Mouse (Mus musculus) ES-E14 (cell line): ENCODE data around the gene Ptp4a2. TPM values are rescaled to one million over a fixed set of nuclear protein-coding genes. Genes with fewer than 3 reads are reported as not detected.

Source experiments
- DNase-seq: peaks from one replicate; pipeline ENCODE4 v3.0.0-alpha.2; 2013; ENCODE audit warnings: low read depth, low spot score
- H3K27ac ChIP-seq: 2 replicates; pipeline ENCODE4 v1.5.1; 2012; ENCODE audit warnings: low read depth, mild to moderate bottlenecking, low read length, moderate library complexity, mixed read lengths; ENCODE audit not compliant: poor library complexity, insufficient read depth, severe bottlenecking
- H3K36me3 ChIP-seq: 2 replicates; pipeline ENCODE4 v1.6.1; 2012; ENCODE audit warnings: mild to moderate bottlenecking, low read length, moderate library complexity, mixed read lengths; ENCODE audit not compliant: control insufficient read depth, poor library complexity, insufficient read depth, severe bottlenecking
- H3K4me1 ChIP-seq, 2 experiments: fragments of 150-350 bp in 1 of 2; sonication (generic) in 1 of 2; 2 replicates each; pipeline ENCODE4 v1.6.1; 2012; ENCODE audit warnings: low read length in 2 of 2, mild to moderate bottlenecking in 1 of 2, mixed read lengths in 1 of 2; ENCODE audit not compliant: control insufficient read depth in 2 of 2, insufficient read depth in 2 of 2, poor library complexity in 1 of 2
- H3K4me3 ChIP-seq, 2 experiments: fragments of 150-350 bp in 1 of 2; sonication (generic) in 1 of 2; 2 replicates each; pipeline ENCODE4 v1.5.1; 2012; ENCODE audit warnings: low read length in 2 of 2, low read depth in 1 of 2, mild to moderate bottlenecking in 1 of 2, mixed read lengths in 1 of 2; ENCODE audit not compliant: insufficient read depth in 1 of 2, poor library complexity in 1 of 2, severe bottlenecking in 1 of 2
- H3K9ac ChIP-seq: 2 replicates; pipeline ENCODE4 v1.6.1; 2012; ENCODE audit warnings: low read depth, mild to moderate bottlenecking, low read length, mixed read lengths; ENCODE audit not compliant: poor library complexity, insufficient read depth, severe bottlenecking
- H3K9me3 ChIP-seq: fragments of 150-350 bp; sonication (generic); 2 replicates; pipeline ENCODE4 v1.6.1; 2012; ENCODE audit warnings: low read depth, mild to moderate bottlenecking, low read length; ENCODE audit not compliant: control insufficient read depth, insufficient read depth
- CHD2 ChIP-seq: IDR thresholded peaks from 2 replicates; pipeline ENCODE4 v1.6.1; 2014; ENCODE audit warnings: mild to moderate bottlenecking, low read depth, low read length, inconsistent platforms
- HCFC1 ChIP-seq: IDR thresholded peaks from 2 replicates; pipeline ENCODE4 v1.6.1; 2012; ENCODE audit warnings: low read length, inconsistent platforms, borderline replicate concordance; ENCODE audit not compliant: insufficient read depth
- MAFK ChIP-seq: IDR thresholded peaks from 2 replicates; pipeline ENCODE4 v1.6.1; 2014; ENCODE audit warnings: mild to moderate bottlenecking, low read depth, low read length, inconsistent platforms; ENCODE audit not compliant: insufficient read depth
- ZC3H11A ChIP-seq: IDR thresholded peaks from 2 replicates; pipeline ENCODE4 v1.6.1; 2012; ENCODE audit warnings: low read depth, mild to moderate bottlenecking, inconsistent platforms, low read length, borderline replicate concordance
- ZNF384 ChIP-seq: IDR thresholded peaks from 2 replicates; pipeline ENCODE4 v1.6.1; 2012; ENCODE audit warnings: low read depth, low read length, inconsistent platforms
- in situ Hi-C, 2 experiments: fragments of 600-800 bp; cut with MboI; formaldehyde crosslinking; loops; one replicate each; pipeline ENCODE4 v1.15.1; 2025; ENCODE audit warnings: low sequenced_read_pairs in 2 of 2, inconsistent platforms in 1 of 2; ENCODE audit not compliant: unreplicated experiment in 2 of 2
- total RNA-seq: library from RNA; depleted of rRNA; stranded (reverse); fragments of 300-350 nt; gene quantifications from 2 replicates; pipeline ENCODE4 v1.2.3, GENCODE M21; 2012

Ptp4a2 gene
- total RNA-seq, 1 experiment = 104 TPM

DNA sequence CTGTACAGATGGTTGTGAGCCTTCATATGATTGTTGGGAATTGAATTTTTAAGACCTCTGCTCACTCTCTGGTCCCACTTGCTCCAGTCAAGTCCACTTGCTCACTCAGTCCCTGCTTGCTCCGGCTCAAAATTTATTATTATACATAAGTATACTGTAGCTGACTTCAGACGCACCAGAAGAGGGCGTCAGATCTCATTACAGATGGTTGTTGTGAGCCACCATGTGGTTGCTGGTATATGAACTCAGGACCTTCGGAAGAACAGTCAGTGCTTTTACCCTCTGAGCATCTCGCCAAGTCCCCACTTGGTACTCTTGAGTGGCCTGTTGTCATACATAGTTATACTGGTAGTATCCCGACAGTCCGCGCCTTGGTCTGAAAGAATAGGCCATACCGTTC lies 35.8 kb downstream of the Ptp4a2 start:
- Histone ChIP-seq H3K27ac (no peak overlapping the region), H3K4me1 (no peaks in the 10 kb centered on the region), H3K9ac (no peak overlapping the region), H3K4me3 (no peak overlapping the region), H3K9me3 (no peaks in the 10 kb centered on the region), H3K36me3 (peaks cover 36% of the 10 kb centered on the region)
- in situ Hi-C loops = no loop called here
- no peak for DNase-seq
- no peak for TF ChIP-seq CHD2
- no peak for TF ChIP-seq ZC3H11A

DNA sequence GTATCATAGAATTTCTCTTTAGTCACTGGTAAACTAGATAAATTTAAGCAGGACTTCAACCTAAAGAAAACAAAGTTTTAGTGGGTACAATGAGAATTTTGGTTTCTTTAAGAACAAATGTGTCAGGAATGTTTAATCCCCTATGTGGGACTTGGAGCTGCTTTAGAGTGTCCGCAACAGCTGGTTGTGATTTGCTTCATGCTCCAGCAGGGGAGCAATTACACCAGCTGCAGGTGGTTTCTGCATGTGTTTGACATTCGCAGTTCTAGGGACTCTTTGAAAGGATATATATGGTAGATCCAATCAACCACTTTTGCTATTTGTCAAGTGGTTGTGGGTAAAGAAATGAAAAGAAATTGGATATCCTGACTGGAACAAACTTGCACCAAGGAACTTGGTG lies 39.5 kb downstream of the Ptp4a2 start:
- Histone ChIP-seq H3K4me3 (no peak overlapping the region), H3K36me3 (peaks cover 20% of the 10 kb centered on the region), H3K9me3 (no peaks in the 10 kb centered on the region), H3K4me1 (0 out of 4 replicates have a peak, but pooled peaks cover 0 to 4% of the 10 kb centered on the region in 2 experiments), H3K9ac (no peak overlapping the region), H3K27ac (no peak overlapping the region)
- in situ Hi-C loops = no loop called here
- no peak for DNase-seq
- TF ChIP-seq MAFK = no peak
- no peak for TF ChIP-seq CHD2
- no peak for TF ChIP-seq ZNF384
- TF ChIP-seq HCFC1 = no peak
- no peak for TF ChIP-seq ZC3H11A

DNA sequence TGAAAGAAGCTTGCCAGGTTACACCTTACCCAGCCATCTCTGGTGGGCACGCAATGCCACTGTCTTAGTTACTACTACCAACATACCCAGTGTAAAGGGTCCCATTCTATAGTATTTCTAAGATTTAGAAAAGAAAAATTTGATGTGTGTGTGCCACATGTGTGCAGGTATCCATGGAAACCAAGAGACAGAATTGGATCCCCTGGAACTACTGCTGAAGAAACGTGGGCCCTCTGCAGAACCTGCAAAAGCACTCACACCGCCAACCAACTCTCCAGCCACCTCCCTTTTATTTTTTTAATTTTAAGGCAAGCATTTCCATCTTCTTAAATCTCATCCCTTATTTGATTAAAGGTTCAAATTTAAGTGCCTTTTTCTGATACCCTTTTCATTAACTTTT lies 40.8 kb downstream of the Ptp4a2 start:
- 0 out of 4 replicates have a peak, but pooled peaks cover 0 to 4% of the 10 kb centered on the region in 2 experiments for H3K4me1 ChIP-seq
- H3K9ac ChIP-seq = no peak overlapping the region
- in situ Hi-C loops = no loop called here
- H3K4me3 ChIP-seq = no peak overlapping the region
- H3K36me3 ChIP-seq = peaks cover 10% of the 10 kb centered on the region
- no peaks in the 10 kb centered on the region for H3K9me3 ChIP-seq
- H3K27ac ChIP-seq = no peak overlapping the region
- no peak for DNase-seq
- no peak for TF ChIP-seq ZNF384
- TF ChIP-seq MAFK = no peak
- no peak for TF ChIP-seq HCFC1
- TF ChIP-seq ZC3H11A = no peak
- no peak for TF ChIP-seq CHD2

DNA sequence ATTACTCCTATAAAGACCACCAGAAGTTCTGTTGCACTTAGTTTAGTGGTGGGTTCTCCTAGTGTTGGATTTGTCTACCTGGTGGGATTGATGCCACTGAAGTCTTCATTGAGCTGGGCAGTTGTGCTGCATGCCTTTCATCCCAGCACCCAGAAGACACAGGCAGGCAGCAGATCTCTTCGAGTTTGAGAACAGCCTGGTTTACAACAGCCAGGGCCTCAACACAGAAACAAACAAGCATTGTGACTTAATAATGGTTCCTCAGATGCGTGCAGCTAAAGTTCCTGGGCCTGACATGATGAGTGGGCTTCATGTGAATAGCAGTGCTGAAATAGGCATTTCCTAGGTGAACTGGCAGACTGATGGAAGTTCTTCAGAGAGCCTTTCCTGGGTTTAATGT lies 42.0 kb downstream of the Ptp4a2 start:
- Histone ChIP-seq H3K27ac (no peak overlapping the region), H3K36me3 (peaks cover 8% of the 10 kb centered on the region), H3K9me3 (no peaks in the 10 kb centered on the region), H3K4me1 (0 out of 4 replicates have a peak, but pooled peaks cover 0 to 4% of the 10 kb centered on the region in 2 experiments), H3K9ac (no peak overlapping the region), H3K4me3 (no peak overlapping the region)
- no peak for DNase-seq
- in situ Hi-C loops = no loop called here
- TF ChIP-seq ZNF384 (no peak), ZC3H11A (no peak), HCFC1 (no peak), CHD2 (no peak), MAFK (no peak)

DNA sequence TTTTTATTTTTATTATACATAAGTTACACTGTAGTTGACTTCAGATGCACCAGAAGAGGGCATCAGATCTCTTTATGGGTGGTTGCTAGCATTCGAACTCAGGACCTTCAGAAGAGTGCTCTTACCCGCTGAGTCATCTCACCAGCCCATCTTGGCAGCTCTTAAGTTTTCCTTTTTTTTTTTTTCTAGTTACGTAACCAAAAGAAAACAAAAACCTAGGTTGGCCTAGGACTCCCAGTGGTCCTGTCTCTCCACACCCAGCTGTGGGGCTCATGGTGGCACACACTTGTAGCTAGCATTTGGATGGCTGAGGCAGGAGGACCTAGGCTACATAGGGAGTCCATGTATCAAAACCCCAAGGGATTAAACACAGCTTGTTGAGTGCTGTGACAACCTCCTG lies 43.0 kb downstream of the Ptp4a2 start:
- H3K27ac ChIP-seq = no peak overlapping the region
- in situ Hi-C loops = no loop called here
- DNase-seq = no peak
- TF ChIP-seq ZNF384 = no peak
- TF ChIP-seq HCFC1 = no peak
- TF ChIP-seq MAFK = no peak
- TF ChIP-seq ZC3H11A = no peak
- TF ChIP-seq CHD2 = no peak
- 0 out of 4 replicates have a peak, but pooled peaks cover 0 to 4% of the 10 kb centered on the region in 2 experiments for H3K4me1 ChIP-seq
- no peak overlapping the region for H3K4me3 ChIP-seq
- no peaks in the 10 kb centered on the region for H3K9me3 ChIP-seq
- H3K36me3 ChIP-seq = peaks cover 6% of the 10 kb centered on the region
- no peak overlapping the region for H3K9ac ChIP-seq
